Mouse (Mus musculus): ENCODE data around the gene Ube2s. TPM values are rescaled to one million over a fixed set of nuclear protein-coding genes. Genes with fewer than 3 reads are reported as not detected.

Ube2s gene
- polyA plus RNA-seq, 1 experiment from 2014 or later = 447 TPM

DNA sequence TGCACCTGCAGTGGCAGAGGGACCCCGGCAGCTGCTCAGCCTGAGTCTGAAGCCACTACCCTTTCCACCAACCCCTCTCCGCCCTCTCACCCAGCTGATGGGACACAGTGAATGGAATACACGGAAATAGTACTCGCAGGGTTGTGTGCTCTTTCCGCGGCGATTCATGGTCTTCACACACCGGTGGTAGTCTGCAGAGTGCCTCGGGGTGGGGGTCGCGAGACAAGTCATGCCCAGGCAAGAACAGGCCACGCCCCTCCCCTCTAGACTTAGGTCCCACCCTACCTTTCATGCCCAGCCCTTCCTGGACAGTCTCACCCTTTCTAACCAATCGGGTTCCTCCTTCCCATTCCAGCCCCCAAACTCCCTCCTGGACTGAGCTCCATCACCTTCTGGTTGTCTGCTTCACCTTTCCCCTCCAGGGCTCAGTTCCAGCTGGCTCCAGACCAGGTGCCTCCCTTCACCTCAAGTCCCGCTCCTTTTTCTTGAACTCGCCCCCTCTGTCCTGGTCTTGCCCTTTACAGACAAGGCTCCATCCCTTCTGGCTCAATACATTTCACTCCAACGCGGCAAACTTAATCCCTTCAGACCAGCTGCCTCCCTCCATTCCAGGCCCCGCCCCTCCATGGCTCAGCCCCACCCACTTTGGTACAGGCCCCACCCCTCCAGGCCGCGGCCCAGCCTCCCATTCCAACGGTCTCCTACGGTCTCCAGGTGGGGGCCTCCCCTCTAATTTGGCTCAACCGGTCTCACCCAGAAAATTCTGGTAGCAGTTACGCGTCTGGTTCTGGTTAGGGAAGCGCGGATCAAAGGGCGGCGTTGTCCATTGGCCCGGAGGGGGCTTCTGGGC, 60.2 kb downstream of the Ube2s start:
- Histone ChIP-seq H3K4me3 (peak overlapping the region; percentile 61), H3K4me1 (peaks cover 20% of the 10 kb centered on the region), H3K36me3 (no peaks in the 10 kb centered on the region), H3K9me3 (no peaks in the 10 kb centered on the region), H3K27ac (peak overlapping the region; percentile 83), H3K27me3 (ENCODE audit: insufficient read depth, poor library complexity, severe bottlenecking) (0 out of 2 replicates have a peak, but pooled peaks cover 8% of the 10 kb centered on the region)
- peak; percentile 91 for DNase-seq (ENCODE audit: low spot score)
- WGBS = 2% methylated on average over 30 of the region's 30 CpGs

DNA sequence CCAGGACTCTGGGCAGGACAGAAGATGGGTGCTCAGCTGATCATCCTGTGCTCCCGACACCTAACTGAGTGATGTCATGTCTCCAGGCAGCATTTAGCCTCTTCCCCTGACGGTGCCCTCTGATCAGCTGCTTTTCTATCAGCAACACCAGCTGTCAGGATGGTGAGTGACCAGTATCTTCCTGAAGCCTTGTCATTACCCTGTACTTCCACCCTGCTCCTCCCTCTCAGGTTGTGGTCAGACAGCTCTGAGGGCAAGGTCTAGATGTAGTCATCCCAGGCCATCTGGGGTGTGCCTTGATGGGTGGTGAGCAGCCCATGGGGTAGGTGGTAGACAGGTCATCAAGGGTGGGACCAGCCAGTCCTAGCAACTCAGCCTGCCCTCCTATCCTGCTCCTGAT, 63.2 kb downstream of the Ube2s start:
- Histone ChIP-seq H3K36me3 (peaks cover 25% of the 10 kb centered on the region), H3K4me3 (no peak overlapping the region), H3K27me3 (ENCODE audit: insufficient read depth, poor library complexity, severe bottlenecking) (0 out of 2 replicates have a peak, but pooled peaks cover 5% of the 10 kb centered on the region), H3K4me1 (peaks cover 36% of the 10 kb centered on the region), H3K27ac (no peak overlapping the region), H3K9me3 (no peaks in the 10 kb centered on the region)
- peak; percentile 86 for DNase-seq (ENCODE audit: low spot score)
- 65% methylated on average over 2 of the region's 2 CpGs for WGBS

DNA sequence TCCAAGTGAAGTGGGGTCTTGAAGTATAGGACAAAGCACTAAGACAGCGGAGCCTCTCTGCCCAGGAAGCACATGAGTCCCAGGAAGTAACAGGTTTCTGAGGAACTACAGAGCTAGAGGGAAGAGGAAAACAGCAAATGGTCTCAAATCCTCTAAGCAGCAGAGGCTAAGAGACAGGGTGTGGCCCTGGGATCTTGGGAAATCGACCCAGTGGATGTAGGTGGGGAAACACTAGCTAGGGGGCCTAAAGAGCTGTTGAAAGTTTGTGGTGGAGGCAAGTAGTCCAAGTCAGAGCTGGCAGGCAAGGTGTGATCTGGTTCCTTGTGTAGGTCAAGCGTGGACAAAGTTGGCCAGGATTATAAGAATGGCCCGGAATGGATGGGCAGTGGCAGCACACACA, 64.1 kb downstream of the Ube2s start:
- no peaks in the 10 kb centered on the region for H3K27me3 ChIP-seq (ENCODE audit: insufficient read depth, poor library complexity, severe bottlenecking)
- no peaks in the 10 kb centered on the region for H3K9me3 ChIP-seq
- H3K27ac ChIP-seq = peak overlapping the region; percentile 13; the same call in 1 of the 2 replicates
- WGBS = 68% methylated on average over 4 of the region's 4 CpGs
- DNase-seq (ENCODE audit: low spot score) = no peak
- no peak overlapping the region for H3K4me3 ChIP-seq
- peaks cover 37% of the 10 kb centered on the region for H3K4me1 ChIP-seq
- peaks cover 33% of the 10 kb centered on the region for H3K36me3 ChIP-seq

DNA sequence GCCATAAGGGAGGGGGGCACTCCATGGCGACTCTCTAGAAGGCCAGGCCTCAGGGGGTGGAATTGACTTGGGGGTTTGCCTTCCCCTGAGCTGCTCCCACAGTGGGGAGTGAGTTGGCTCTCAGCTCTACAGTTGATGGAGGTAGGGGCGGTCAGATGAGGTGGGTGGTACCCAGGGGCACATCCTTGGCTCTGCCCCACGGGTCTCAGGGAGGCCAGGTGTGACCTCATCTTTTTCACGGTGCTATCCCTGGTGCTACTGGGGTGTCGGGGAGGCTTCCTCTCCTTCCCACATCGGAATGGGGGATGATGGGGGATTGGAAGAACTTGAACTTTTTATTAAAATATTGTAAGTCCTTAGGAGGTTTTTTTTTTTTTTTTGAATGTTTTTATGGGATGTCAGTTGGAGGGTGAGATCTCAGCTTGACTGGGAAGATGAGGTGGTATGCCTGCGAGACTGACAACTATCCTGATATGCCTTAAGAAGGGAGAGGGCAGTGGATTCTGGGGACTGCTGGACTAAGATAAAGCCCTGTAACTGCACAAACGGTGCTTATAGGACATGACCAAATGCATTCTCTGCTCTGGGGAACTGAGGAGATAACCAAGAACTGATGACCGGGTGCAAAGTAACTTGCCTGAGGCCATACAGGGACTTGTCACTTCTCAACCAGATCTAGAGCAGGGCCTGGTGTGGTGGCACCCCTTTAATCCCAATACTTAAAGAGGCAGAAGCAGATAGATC, 65.1 kb downstream of the Ube2s start:
- peak; percentile 88 for DNase-seq (ENCODE audit: low spot score)
- no peaks in the 10 kb centered on the region for H3K9me3 ChIP-seq
- 54% methylated on average over 9 of the region's 9 CpGs for WGBS
- H3K27ac ChIP-seq = peak overlapping the region; percentile 33; the same call in 1 of the 2 replicates
- no peak overlapping the region for H3K4me3 ChIP-seq
- peaks cover 37% of the 10 kb centered on the region for H3K4me1 ChIP-seq
- peaks cover 43% of the 10 kb centered on the region for H3K36me3 ChIP-seq
- H3K27me3 ChIP-seq (ENCODE audit: insufficient read depth, poor library complexity, severe bottlenecking) = no peaks in the 10 kb centered on the region

DNA sequence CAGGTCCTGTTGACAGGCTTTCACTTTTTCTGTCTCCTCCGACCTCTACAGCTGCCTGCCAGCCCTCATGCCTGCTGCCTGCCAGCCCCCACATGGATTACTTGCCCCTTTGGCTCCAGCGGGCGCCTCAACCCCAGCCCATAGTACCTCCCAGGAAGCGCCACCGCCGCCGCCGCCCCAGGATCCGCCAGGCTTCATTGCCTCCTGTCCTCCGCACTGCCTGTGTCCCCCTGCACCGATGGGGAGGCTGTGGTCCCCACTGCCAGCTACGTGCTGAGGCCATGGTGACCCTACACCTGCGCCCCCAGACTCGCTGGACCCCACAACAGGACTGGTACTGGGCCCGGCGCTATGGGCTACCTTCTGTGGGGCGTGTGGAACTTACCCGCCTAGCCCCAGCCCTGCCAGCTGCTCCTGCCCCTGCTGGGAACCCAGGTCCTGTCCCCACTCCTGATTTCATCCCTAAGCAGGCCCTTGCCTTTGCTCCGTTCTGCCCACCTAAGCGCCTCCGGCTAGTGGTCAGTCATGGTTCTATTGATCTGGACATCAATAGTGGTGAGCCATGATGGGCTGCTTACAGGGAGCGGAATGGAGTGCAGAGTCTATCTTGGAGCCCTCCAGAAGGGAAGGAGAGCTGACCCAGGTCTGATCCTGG, 65.9 kb downstream of the Ube2s start:
- no peaks in the 10 kb centered on the region for H3K9me3 ChIP-seq
- peaks cover 37% of the 10 kb centered on the region for H3K4me1 ChIP-seq
- H3K27ac ChIP-seq = peak overlapping the region; percentile 33; the same call in 1 of the 2 replicates
- no peak overlapping the region for H3K4me3 ChIP-seq
- no peaks in the 10 kb centered on the region for H3K27me3 ChIP-seq (ENCODE audit: insufficient read depth, poor library complexity, severe bottlenecking)
- H3K36me3 ChIP-seq = peaks cover 47% of the 10 kb centered on the region
- 84% methylated on average over 22 of the region's 22 CpGs for WGBS
- DNase-seq (ENCODE audit: low spot score) = peak; percentile 74

DNA sequence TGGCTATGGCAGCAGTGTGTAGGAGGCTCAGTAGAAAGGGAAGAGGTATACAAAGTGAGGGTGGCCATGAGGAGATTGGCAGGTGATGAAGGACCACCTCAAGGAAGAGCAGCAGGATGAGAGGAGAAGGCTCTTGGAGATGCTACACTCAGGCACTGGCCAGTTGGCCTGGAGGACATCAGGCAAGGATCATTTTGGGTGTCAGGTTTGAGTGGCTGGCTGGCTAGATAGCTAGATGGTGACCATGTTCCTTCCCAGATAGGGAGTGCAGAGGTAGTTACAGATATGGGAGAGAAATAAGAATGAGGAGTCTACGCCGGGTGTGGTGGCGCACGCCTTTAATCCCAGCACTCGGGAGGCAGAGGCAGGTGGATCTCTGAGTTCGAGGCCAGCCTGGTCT, 67.5 kb downstream of the Ube2s start:
- H3K4me3 ChIP-seq = no peak overlapping the region
- H3K27ac ChIP-seq = no peak overlapping the region; the same call in 1 of the 2 replicates
- peak; percentile 73 for DNase-seq (ENCODE audit: low spot score)
- no peaks in the 10 kb centered on the region for H3K27me3 ChIP-seq (ENCODE audit: insufficient read depth, poor library complexity, severe bottlenecking)
- no peaks in the 10 kb centered on the region for H3K9me3 ChIP-seq
- H3K36me3 ChIP-seq = peaks cover 47% of the 10 kb centered on the region
- WGBS = 79% methylated on average over 6 of the region's 6 CpGs
- peaks cover 40% of the 10 kb centered on the region for H3K4me1 ChIP-seq

Other genes with a start within 250 kb of the Ube2s start
- gene Ptprh, start 208.5 kb downstream of the Ube2s start, polyA plus RNA-seq (2016; fragmentation: Nextera tagmentation; extraction: Ambion mirVana) = not detected in 2 replicates
- gene Tmem86b, start 181.2 kb downstream of the Ube2s start, polyA plus RNA-seq (2016; fragmentation: Nextera tagmentation; extraction: Ambion mirVana) = 2.8 and 4.4 TPM in 2 replicates
- gene Ppp6r1, start 153.6 kb downstream of the Ube2s start, polyA plus RNA-seq (2016; fragmentation: Nextera tagmentation; extraction: Ambion mirVana) = 8.7 and 16.0 TPM in 2 replicates
- gene Hspbp1, start 127.5 kb downstream of the Ube2s start, polyA plus RNA-seq (2016; fragmentation: Nextera tagmentation; extraction: Ambion mirVana) = 105 and 118 TPM in 2 replicates
- gene Brsk1, start 122.0 kb downstream of the Ube2s start, polyA plus RNA-seq (2016; fragmentation: Nextera tagmentation; extraction: Ambion mirVana) = 0.89 and 1.0 TPM in 2 replicates
- not detected in 2 replicates for gene Tmem150b, start 87.3 kb downstream of the Ube2s start, polyA plus RNA-seq (2016; fragmentation: Nextera tagmentation; extraction: Ambion mirVana)
- gene Kmt5c, start 72.5 kb downstream of the Ube2s start, polyA plus RNA-seq (2016; fragmentation: Nextera tagmentation; extraction: Ambion mirVana) = 76.1 and 77.6 TPM in 2 replicates
- 37.6 and 42.2 TPM in 2 replicates for gene Cox6b2, start 59.5 kb downstream of the Ube2s start, polyA plus RNA-seq (2016; fragmentation: Nextera tagmentation; extraction: Ambion mirVana)
- not detected in 2 replicates for gene Fam71e2, start 41.3 kb downstream of the Ube2s start, polyA plus RNA-seq (2016; fragmentation: Nextera tagmentation; extraction: Ambion mirVana)
- gene Il11, start 29.7 kb downstream of the Ube2s start, polyA plus RNA-seq (2016; fragmentation: Nextera tagmentation; extraction: Ambion mirVana) = 0.15 and 0.20 TPM in 2 replicates
- gene Tmem190, start 29.7 kb downstream of the Ube2s start, polyA plus RNA-seq (2016; fragmentation: Nextera tagmentation; extraction: Ambion mirVana) = 0.34 TPM in 1 of 2 replicates, not detected in the other
- 4.7 and 6.3 TPM in 2 replicates for gene Tmem238, start 22.9 kb downstream of the Ube2s start, polyA plus RNA-seq (2016; fragmentation: Nextera tagmentation; extraction: Ambion mirVana)
- gene Rpl28, start 19.7 kb downstream of the Ube2s start, polyA plus RNA-seq (2016; fragmentation: Nextera tagmentation; extraction: Ambion mirVana) = 314 and 329 TPM in 2 replicates
- 0.14 TPM in 1 of 2 replicates, not detected in the other for gene Shisa7, start 32.1 kb upstream of the Ube2s start, polyA plus RNA-seq (2016; fragmentation: Nextera tagmentation; extraction: Ambion mirVana)
- 3.9 TPM in 2 replicates for gene Isoc2b, start 57.7 kb upstream of the Ube2s start, polyA plus RNA-seq (2016; fragmentation: Nextera tagmentation; extraction: Ambion mirVana)
- gene Isoc2a, start 64.6 kb upstream of the Ube2s start, polyA plus RNA-seq (2016; fragmentation: Nextera tagmentation; extraction: Ambion mirVana) = 1.3 TPM in 2 replicates
- gene Gm36210, start 93.9 kb upstream of the Ube2s start, polyA plus RNA-seq (2016; fragmentation: Nextera tagmentation; extraction: Ambion mirVana) = 0.18 and 0.36 TPM in 2 replicates
- 2.9 and 3.5 TPM in 2 replicates for gene Zfp628, start 102.6 kb upstream of the Ube2s start, polyA plus RNA-seq (2016; fragmentation: Nextera tagmentation; extraction: Ambion mirVana)
- 4.3 and 5.5 TPM in 2 replicates for gene Nat14, start 109.4 kb upstream of the Ube2s start, polyA plus RNA-seq (2016; fragmentation: Nextera tagmentation; extraction: Ambion mirVana)
- 1.2 and 1.6 TPM in 2 replicates for gene Ssc5d, start 113.2 kb upstream of the Ube2s start, polyA plus RNA-seq (2016; fragmentation: Nextera tagmentation; extraction: Ambion mirVana)
- 1.8 and 2.3 TPM in 2 replicates for gene Sbk2, start 151.8 kb upstream of the Ube2s start, polyA plus RNA-seq (2016; fragmentation: Nextera tagmentation; extraction: Ambion mirVana)
- 0.39 and 0.43 TPM in 2 replicates for gene Sbk3, start 158.6 kb upstream of the Ube2s start, polyA plus RNA-seq (2016; fragmentation: Nextera tagmentation; extraction: Ambion mirVana)
- 21.6 and 29.2 TPM in 2 replicates for gene Zfp579, start 183.6 kb upstream of the Ube2s start, polyA plus RNA-seq (2016; fragmentation: Nextera tagmentation; extraction: Ambion mirVana)
- 10.0 and 11.4 TPM in 2 replicates for gene Zfp524, start 201.8 kb upstream of the Ube2s start, polyA plus RNA-seq (2016; fragmentation: Nextera tagmentation; extraction: Ambion mirVana)
- gene Fiz1, start 202.1 kb upstream of the Ube2s start, polyA plus RNA-seq (2016; fragmentation: Nextera tagmentation; extraction: Ambion mirVana) = 36.1 and 43.5 TPM in 2 replicates
- gene Gm44973, start 202.9 kb upstream of the Ube2s start, polyA plus RNA-seq (2016; fragmentation: Nextera tagmentation; extraction: Ambion mirVana) = 0.72 TPM in 1 of 2 replicates, not detected in the other
- 3.8 and 4.4 TPM in 2 replicates for gene Zfp865, start 207.8 kb upstream of the Ube2s start, polyA plus RNA-seq (2016; fragmentation: Nextera tagmentation; extraction: Ambion mirVana)
- gene Ccdc106, start 208.0 kb upstream of the Ube2s start, polyA plus RNA-seq (2016; fragmentation: Nextera tagmentation; extraction: Ambion mirVana) = 1.4 and 4.7 TPM in 2 replicates
- not detected in 2 replicates for gene 4632433K11Rik, start 221.5 kb upstream of the Ube2s start, polyA plus RNA-seq (2016; fragmentation: Nextera tagmentation; extraction: Ambion mirVana)
- gene Zfp784, start 225.9 kb upstream of the Ube2s start, polyA plus RNA-seq (2016; fragmentation: Nextera tagmentation; extraction: Ambion mirVana) = 3.9 and 4.5 TPM in 2 replicates
- gene Zfp580, start 238.9 kb upstream of the Ube2s start, polyA plus RNA-seq (2016; fragmentation: Nextera tagmentation; extraction: Ambion mirVana) = 17.6 and 21.4 TPM in 2 replicates
- 107 and 121 TPM in 2 replicates for gene U2af2, start 249.6 kb upstream of the Ube2s start, polyA plus RNA-seq (2016; fragmentation: Nextera tagmentation; extraction: Ambion mirVana)

Data from heart, embryonic 10.5 days (tissue).